ENCODE assay signal across 8 mouse cellular contexts in genomic region chrX:71556965-71557491, GRCm38 (mm10). TPM values are rescaled to one million over a fixed set of nuclear protein-coding genes. Genes with fewer than 3 reads are reported as not detected.
A peak's percentile ranks its signal among the peaks of the same experiment; 100 is the strongest.
DNase-seq lines count a peak whose midpoint lies in the region; ATAC-seq lines count a peak whose summit lies in the region.

No protein-coding gene starts in this region.

- no peaks in the 10 kb centered on the region for H3K27me3 ChIP-seq in forebrain, embryonic 15.5 days
- peaks cover 8% of the 10 kb centered on the region for H3K27me3 ChIP-seq in limb, embryonic 12.5 days
- H3K27me3 ChIP-seq in neural tube, embryonic 13.5 days, result no peaks in the 10 kb centered on the region

- 21% methylated on average over 27 of the region's 37 CpGs for WGBS in forebrain, embryonic 15.5 days
- 22% methylated on average over 20 of the region's 37 CpGs for WGBS in limb, embryonic 12.5 days
- 21% methylated on average over 23 of the region's 37 CpGs for WGBS in neural tube, embryonic 13.5 days

- peak; percentile 0; the same call in 1 of the 2 replicates for ATAC-seq in forebrain, embryonic 15.5 days (replicated peaks)
- ATAC-seq in limb, embryonic 12.5 days (ENCODE audit: insufficient number of reproducible peaks, insufficient read depth, low FRiP score, low TSS enrichment, low read depth), result no peak
- ATAC-seq in neural tube, embryonic 13.5 days (ENCODE audit: low read depth), result no peak
- no peak for ATAC-seq in activated CD4-positive, CD25-positive, alpha-beta regulatory T cell, adult 4 months

- peak overlapping the region; percentile 97 for H3K27ac ChIP-seq in forebrain, embryonic 15.5 days (replicated peaks)
- H3K27ac ChIP-seq in limb, embryonic 12.5 days, result peak overlapping the region; percentile 99
- H3K27ac ChIP-seq in neural tube, embryonic 13.5 days (replicated peaks), result peak overlapping the region; percentile 97

- DNase-seq in adrenal gland, adult (ENCODE audit: inconsistent age in 2 of 2, low spot score in 1 of 2), result peak; percentile 34 to 63
- DNase-seq in adrenal gland, adult 8-10 months, result no peak
- peak; percentile 8 for DNase-seq in retina, embryonic 14.5 days (ENCODE audit: low spot score)
- no peak for DNase-seq in retina, postnatal 1 day

- H3K4me3 ChIP-seq in forebrain, embryonic 15.5 days, result peak overlapping the region; percentile 77
- H3K4me3 ChIP-seq in limb, embryonic 12.5 days (replicated peaks), result peak overlapping the region; percentile 68
- peak overlapping the region; percentile 65 for H3K4me3 ChIP-seq in neural tube, embryonic 13.5 days

- peaks cover 7% of the 10 kb centered on the region; the same call in 1 of the 2 replicates for H3K4me1 ChIP-seq in forebrain, embryonic 15.5 days
- H3K4me1 ChIP-seq in limb, embryonic 12.5 days (replicated peaks), result no peaks in the 10 kb centered on the region
- peaks cover 16% of the 10 kb centered on the region; the same call in 1 of the 2 replicates for H3K4me1 ChIP-seq in neural tube, embryonic 13.5 days (replicated peaks)

- peak overlapping the region; percentile 82 for H3K9ac ChIP-seq in forebrain, embryonic 15.5 days (replicated peaks)
- H3K9ac ChIP-seq in limb, embryonic 12.5 days (replicated peaks), result peak overlapping the region; percentile 91
- H3K9ac ChIP-seq in neural tube, embryonic 13.5 days, result peak overlapping the region; percentile 92

- peaks cover 14% of the 10 kb centered on the region for H3K36me3 ChIP-seq in forebrain, embryonic 15.5 days
- peaks cover 21% of the 10 kb centered on the region for H3K36me3 ChIP-seq in limb, embryonic 12.5 days
- peaks cover 23% of the 10 kb centered on the region for H3K36me3 ChIP-seq in neural tube, embryonic 13.5 days

- peak overlapping the region; percentile 45 for H3K4me2 ChIP-seq in forebrain, embryonic 15.5 days (replicated peaks)
- peak overlapping the region; percentile 55 for H3K4me2 ChIP-seq in limb, embryonic 12.5 days
- H3K4me2 ChIP-seq in neural tube, embryonic 13.5 days, result peak overlapping the region; percentile 58

- no peaks in the 10 kb centered on the region for H3K9me3 ChIP-seq in forebrain, embryonic 15.5 days
- no peaks in the 10 kb centered on the region for H3K9me3 ChIP-seq in limb, embryonic 12.5 days
- H3K9me3 ChIP-seq in neural tube, embryonic 13.5 days, result no peaks in the 10 kb centered on the region

RNA-seq across cellular contexts. Expression of gene Hmgb3, which starts 1.3 kb away (rescaled TPM):
- total RNA-seq in adrenal gland, adult 8-10 months (2022), result 100 to 1,000 TPM; 168 to 275 (median 198) TPM
- 566 and 567 TPM in 2 replicates for polyA plus RNA-seq in forebrain, embryonic 15.5 days (2015; fragmentation: Nextera tagmentation; extraction: Ambion mirVana)
- polyA plus RNA-seq in limb, embryonic 12.5 days (2016; fragmentation: Nextera tagmentation; extraction: Ambion mirVana), result 601 and 622 TPM in 2 replicates
- polyA plus RNA-seq in neural tube, embryonic 13.5 days (2015; fragmentation: Nextera tagmentation; extraction: Ambion mirVana), result 546 and 587 TPM in 2 replicates
- polyA plus RNA-seq in activated CD4-positive, CD25-positive, alpha-beta regulatory T cell, adult 4 months (2017; shearing (Covaris generic)), result 10 to 100 TPM; 49.8 to 60.4 TPM

Comparison
In these comparisons a context has a peak if more than half of its experiments do, and no peak if none do; other contexts are left out.
1. DNase-seq: peak in adrenal gland, adult (2 of 2) and retina, embryonic 14.5 days (single experiment); none in adrenal gland, adult 8-10 months (single experiment) and retina, postnatal 1 day (single experiment).
2. Peak in every context shown above with its lines, with median percentiles within 50 percentile points of each other: H3K27ac ChIP-seq, H3K4me2 ChIP-seq, H3K4me3 ChIP-seq and H3K9ac ChIP-seq.